Mouse (Mus musculus) liver, embryonic 14.5 days (tissue): ENCODE measurements around the gene Cadm2.

Experiments used
- CTCF ChIP-seq: IDR thresholded peaks from 2 replicates; pipeline ENCODE4 v1.5.1; 2016; ENCODE audit warnings: antibody characterized with exemption, low read depth, control low read depth
- EP300 ChIP-seq: IDR thresholded peaks from 2 replicates; pipeline ENCODE4 v1.6.1; 2016; ENCODE audit warnings: antibody characterized with exemption, low read depth

- no peak for TF ChIP-seq CTCF
- no peak for TF ChIP-seq EP300
These were observed 822.5 kb downstream of the Cadm2 start for GRCm38 (mm10) chr16:66798204-66798603.
